Mouse (Mus musculus) liver, adult 2 months (tissue): Measurements from ENCODE around the gene 6820408C15Rik.

Experiments
- CTCF ChIP-seq: fragments of 200-500 bp; IDR thresholded peaks from 2 replicates; pipeline ENCODE4 v1.5.1; 2011; ENCODE audit warnings: low read depth, low read length, control low read depth
- POLR2A ChIP-seq: fragments of 200-500 bp; IDR thresholded peaks from 2 replicates; pipeline ENCODE4 v1.6.1; 2011; ENCODE audit warnings: low read length, control low read depth; ENCODE audit not compliant: insufficient read depth; ENCODE audit errors: extremely low read depth

DNA sequence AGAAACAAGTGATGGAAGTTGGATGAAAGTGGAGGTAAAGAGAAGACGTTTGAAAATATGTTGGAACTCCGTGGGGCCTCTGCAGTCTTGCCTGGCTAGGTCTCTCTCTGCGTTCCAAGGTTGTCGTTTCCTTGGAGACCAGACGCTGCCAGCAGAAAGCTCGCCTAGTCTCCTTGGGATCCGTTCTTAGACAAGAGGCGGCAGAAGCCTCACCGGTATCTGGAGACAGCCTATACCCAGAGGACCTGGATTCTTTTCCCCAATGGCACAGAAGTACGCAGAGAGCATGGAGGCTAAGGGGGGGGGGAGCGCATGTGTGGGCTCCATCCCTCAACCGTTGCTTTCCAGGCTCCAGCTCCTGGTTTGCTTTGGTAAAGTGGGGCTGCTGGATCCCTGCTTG, 12.1 kb downstream of the 6820408C15Rik start:
- TF ChIP-seq POLR2A, result no peak
- no peak for TF ChIP-seq CTCF
